Mouse (Mus musculus) ES-Bruce4 (cell line): Measurements from ENCODE around the gene 5730480H06Rik. TPM values are rescaled to one million over a fixed set of nuclear protein-coding genes. Genes with fewer than 3 reads are reported as not detected.

Experiments
- H3K27ac ChIP-seq: 2 replicates; pipeline ENCODE4 v1.5.1; 2012; ENCODE audit warnings: low read length, inconsistent platforms; ENCODE audit not compliant: insufficient read depth
- H3K27me3 ChIP-seq: 2 replicates; pipeline ENCODE4 v1.6.1; 2012; ENCODE audit warnings: mild to moderate bottlenecking, low read length, inconsistent platforms; ENCODE audit not compliant: control insufficient read depth, poor library complexity, insufficient read depth, severe bottlenecking
- H3K36me3 ChIP-seq: 2 replicates; pipeline ENCODE4 v1.6.1; 2012; ENCODE audit warnings: inconsistent platforms, mild to moderate bottlenecking, low read length, moderate library complexity; ENCODE audit not compliant: control insufficient read depth, poor library complexity, insufficient read depth, severe bottlenecking
- H3K4me1 ChIP-seq: one replicate; pipeline ENCODE4 v1.8.1; 2011; ENCODE audit warnings: low read length; ENCODE audit not compliant: control insufficient read depth, insufficient read depth
- H3K4me3 ChIP-seq: 2 replicates; pipeline ENCODE4 v1.5.1; 2011; ENCODE audit warnings: low read depth, mild to moderate bottlenecking, low read length
- H3K9ac ChIP-seq: 2 replicates; pipeline ENCODE4 v1.6.1; 2012; ENCODE audit warnings: low read depth, mild to moderate bottlenecking, inconsistent platforms; ENCODE audit not compliant: poor library complexity, severe bottlenecking
- H3K9me3 ChIP-seq: replicated peaks from 2 replicates; pipeline ENCODE4 v1.6.1; 2012; ENCODE audit warnings: mild to moderate bottlenecking, low read length, inconsistent platforms; ENCODE audit not compliant: control insufficient read depth, poor library complexity, insufficient read depth, severe bottlenecking
- CTCF ChIP-seq: IDR thresholded peaks from one replicate; pipeline ENCODE4 v1.8.1; 2011; ENCODE audit warnings: low read depth, low read length
- EP300 ChIP-seq: IDR thresholded peaks from 2 replicates; pipeline ENCODE4 v1.6.1; 2011; ENCODE audit warnings: low read depth, low read length; ENCODE audit not compliant: insufficient read depth
- POLR2A ChIP-seq: IDR thresholded peaks from one replicate; pipeline ENCODE4 v1.8.1; 2011; ENCODE audit warnings: low read length; ENCODE audit not compliant: insufficient read depth
- polyA plus RNA-seq: library from polyadenylated mRNA; stranded (reverse); fragments of >200 nt; gene quantifications from 2 replicates; pipeline ENCODE4 v1.2.4, GENCODE M21; 2011; ENCODE audit warnings: low read depth; ENCODE audit not compliant: missing spikeins, insufficient read depth, insufficient read length

The 5730480H06Rik gene
- polyA plus RNA-seq, 1 experiment: 24.2 TPM

GRCm38 (mm10) chr5:48448888-48449287 lies 121.1 kb downstream of the 5730480H06Rik start:
- no peak overlapping the region for H3K9ac ChIP-seq
- H3K4me1 ChIP-seq: no peaks in the 10 kb centered on the region
- H3K9me3 ChIP-seq: no peaks in the 10 kb centered on the region
- no peak overlapping the region for H3K4me3 ChIP-seq
- TF ChIP-seq EP300: no peak
- no peak for TF ChIP-seq CTCF
- no peak for TF ChIP-seq POLR2A
- H3K27ac ChIP-seq: no peak overlapping the region
- no peaks in the 10 kb centered on the region for H3K27me3 ChIP-seq
- H3K36me3 ChIP-seq: no peaks in the 10 kb centered on the region

GRCm38 (mm10) chr5:48460221-48460620 lies 132.5 kb downstream of the 5730480H06Rik start:
- Histone ChIP-seq H3K4me1 (no peaks in the 10 kb centered on the region), H3K9ac (no peak overlapping the region), H3K36me3 (no peaks in the 10 kb centered on the region), H3K27ac (no peak overlapping the region), H3K4me3 (no peak overlapping the region), H3K9me3 (no peaks in the 10 kb centered on the region), H3K27me3 (no peaks in the 10 kb centered on the region)
- TF ChIP-seq EP300 (no peak), CTCF (no peak)
